Comparison of ENCODE assay signal across 9 mouse cellular contexts in the genomic region with DNA sequence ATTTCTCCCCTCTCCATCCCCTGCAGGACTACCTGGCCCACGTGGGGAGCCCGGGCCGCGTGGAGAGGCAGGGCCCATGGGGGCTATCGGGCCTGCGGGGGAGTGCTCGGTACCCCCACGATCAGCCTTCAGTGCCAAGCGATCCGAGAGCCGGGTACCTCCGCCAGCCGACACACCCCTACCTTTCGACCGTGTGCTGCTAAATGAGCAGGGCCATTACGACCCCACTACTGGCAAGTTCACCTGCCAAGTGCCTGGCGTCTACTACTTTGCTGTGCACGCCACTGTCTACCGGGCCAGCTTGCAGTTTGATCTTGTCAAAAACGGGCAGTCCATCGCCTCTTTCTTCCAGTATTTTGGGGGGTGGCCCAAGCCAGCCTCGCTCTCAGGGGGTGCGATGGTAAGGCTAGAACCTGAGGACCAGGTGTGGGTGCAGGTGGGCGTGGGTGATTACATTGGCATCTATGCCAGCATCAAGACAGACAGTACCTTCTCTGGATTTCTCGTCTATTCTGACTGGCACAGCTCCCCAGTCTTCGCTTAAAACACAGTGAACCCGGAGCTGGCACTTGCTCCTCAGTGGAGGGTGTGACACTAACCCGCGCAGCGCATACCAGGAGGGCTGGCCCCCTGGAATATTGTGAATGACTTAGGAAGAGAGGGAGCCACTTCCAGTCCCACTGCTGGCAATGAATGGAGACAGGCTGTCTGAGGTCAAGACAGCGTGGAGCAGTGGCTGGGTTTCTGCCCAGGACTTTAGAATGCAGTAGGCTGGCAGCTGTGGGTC. TPM values are rescaled to one million over a fixed set of nuclear protein-coding genes. Genes with fewer than 3 reads are reported as not detected.
DNase-seq lines count a peak whose midpoint lies in the region; ATAC-seq and TF ChIP-seq lines count a peak whose summit lies in the region.
"Had no signal": no experiment of that assay in that cellular context is flagged by ENCODE, and none has a peak within 500 bp of the region (broad histone marks: within the 10 kb centered on the region; RNA-seq: fewer than 3 reads in every experiment).

No protein-coding gene starts in this region.

- no peak for DNase-seq in heart, adult 18-20 months
- DNase-seq in ES-E14 (ENCODE audit: low read depth, low spot score) (no peak), MN1 (ENCODE audit: low spot score) (no peak)
- DNase-seq in adrenal gland, postnatal 10 days: no peak
- no peak for DNase-seq in cerebellum, postnatal 36 days

- no peak for ATAC-seq in heart, embryonic 15.5 days (replicated peaks; ENCODE audit: insufficient number of reproducible peaks, insufficient read depth, low FRiP score, low read depth)
- ATAC-seq in forebrain, embryonic 15.5 days (replicated peaks): no peak
- ATAC-seq in limb, embryonic 15.5 days (ENCODE audit: insufficient number of reproducible peaks, low FRiP score, low TSS enrichment, low read depth): no peak

- in situ Hi-C loops in ES-E14 (cut with MboI; ENCODE audit: low sequenced_read_pairs in 2 of 2, unreplicated experiment in 2 of 2): no loop called here

- 79% methylated on average over 31 of the region's 31 CpGs for WGBS in heart, embryonic 15.5 days
- WGBS in forebrain, embryonic 15.5 days: 76% methylated on average over 31 of the region's 31 CpGs
- 68% methylated on average over 31 of the region's 31 CpGs for WGBS in limb, embryonic 15.5 days

- 0 out of 2 replicates have a peak overlapping the region, but pooled peaks have one; percentile 32 for H3K9ac ChIP-seq in heart, embryonic 15.5 days
- peak overlapping the region; percentile 68; the same call in 1 of the 2 replicates for H3K9ac ChIP-seq in ES-E14 (ENCODE audit: insufficient read depth, low read depth, low read length, poor library complexity, severe bottlenecking)
- peak overlapping the region; percentile 33; the same call in 1 of the 2 replicates for H3K9ac ChIP-seq in forebrain, embryonic 15.5 days (replicated peaks)
- peak overlapping the region; percentile 23; the same call in 1 of the 2 replicates for H3K9ac ChIP-seq in limb, embryonic 15.5 days

- peak overlapping the region; percentile 73; the same call in 1 of the 2 replicates for H3K27ac ChIP-seq in heart, embryonic 15.5 days
- H3K27ac ChIP-seq in ES-E14 (ENCODE audit: insufficient read depth, low read depth, low read length, poor library complexity, severe bottlenecking): no peak overlapping the region
- H3K27ac ChIP-seq in forebrain, embryonic 15.5 days (replicated peaks): 0 out of 2 replicates have a peak overlapping the region, but pooled peaks have one; percentile 51
- peak overlapping the region; percentile 88 for H3K27ac ChIP-seq in limb, embryonic 15.5 days

- peak overlapping the region; percentile 57; the same call in 1 of the 2 replicates for H3K4me2 ChIP-seq in heart, embryonic 15.5 days
- H3K4me2 ChIP-seq in forebrain, embryonic 15.5 days (replicated peaks): peak overlapping the region; percentile 28; the same call in 1 of the 2 replicates
- peak overlapping the region; percentile 36 for H3K4me2 ChIP-seq in limb, embryonic 15.5 days

- no peaks in the 10 kb centered on the region for H3K36me3 ChIP-seq in heart, embryonic 15.5 days
- H3K36me3 ChIP-seq in ES-E14 (ENCODE audit: control insufficient read depth, insufficient read depth, low read length, poor library complexity, severe bottlenecking): peaks cover 17% of the 10 kb centered on the region; the same call in 1 of the 2 replicates
- no peaks in the 10 kb centered on the region for H3K36me3 ChIP-seq in forebrain, embryonic 15.5 days
- H3K36me3 ChIP-seq in limb, embryonic 15.5 days: peaks cover 26% of the 10 kb centered on the region; the same call in 1 of the 2 replicates

- H3K9me3 ChIP-seq in heart, embryonic 15.5 days (replicated peaks): no peaks in the 10 kb centered on the region
- no peaks in the 10 kb centered on the region for H3K9me3 ChIP-seq in ES-E14 (ENCODE audit: control insufficient read depth, insufficient read depth, low read depth, low read length)
- no peaks in the 10 kb centered on the region for H3K9me3 ChIP-seq in forebrain, embryonic 15.5 days
- H3K9me3 ChIP-seq in limb, embryonic 15.5 days: no peaks in the 10 kb centered on the region

- no peak overlapping the region; the same call in 1 of the 2 replicates for H3K4me3 ChIP-seq in heart, embryonic 15.5 days
- peak overlapping the region; percentile 5 to 66; a peak in 3 of 4 replicates for H3K4me3 ChIP-seq in ES-E14 (ENCODE audit: insufficient read depth in 1 of 2, low read depth in 1 of 2, low read length in 2 of 2, poor library complexity in 1 of 2, severe bottlenecking in 1 of 2)
- no peak overlapping the region for H3K4me3 ChIP-seq in forebrain, embryonic 15.5 days
- peak overlapping the region; percentile 22; the same call in 1 of the 2 replicates for H3K4me3 ChIP-seq in limb, embryonic 15.5 days

- no peaks in the 10 kb centered on the region for H3K27me3 ChIP-seq in heart, embryonic 15.5 days
- H3K27me3 ChIP-seq in forebrain, embryonic 15.5 days: no peaks in the 10 kb centered on the region
- H3K27me3 ChIP-seq in limb, embryonic 15.5 days: no peaks in the 10 kb centered on the region

- peaks cover 51% of the 10 kb centered on the region for H3K4me1 ChIP-seq in heart, embryonic 15.5 days (replicated peaks)
- H3K4me1 ChIP-seq in ES-E14 (ENCODE audit: control insufficient read depth in 2 of 2, insufficient read depth in 2 of 2, low read length in 2 of 2, poor library complexity in 1 of 2): peaks cover 0 to 19% of the 10 kb centered on the region in 2 experiments; a peak in 2 of 4 replicates
- peaks cover 57% of the 10 kb centered on the region for H3K4me1 ChIP-seq in forebrain, embryonic 15.5 days
- H3K4me1 ChIP-seq in limb, embryonic 15.5 days: peaks cover 57% of the 10 kb centered on the region

TF ChIP-seq in ES-E14, 5 proteins besides CTCF, POLR2A, EP300 and RAD21:
- TF ChIP-seq ZNF384 (IDR thresholded peaks at IDR 0.05; ENCODE audit: low read depth, low read length) (no peak), ZC3H11A (IDR thresholded peaks at IDR 0.05; ENCODE audit: borderline replicate concordance, low read depth, low read length) (no peak), HCFC1 (IDR thresholded peaks at IDR 0.05; ENCODE audit: borderline replicate concordance, insufficient read depth, low read length) (no peak), CHD2 (IDR thresholded peaks at IDR 0.05; ENCODE audit: low read depth, low read length) (no peak), MAFK (IDR thresholded peaks at IDR 0.05; ENCODE audit: insufficient read depth, low read depth, low read length) (no peak)

RNA-seq across cellular contexts. Expression of gene C1qtnf5, which starts 1.4 kb away (rescaled TPM):
- 3.8 TPM in 2 replicates for polyA plus RNA-seq in heart, embryonic 15.5 days (2015; fragmentation: Nextera tagmentation; extraction: Ambion mirVana)
- total RNA-seq in heart, adult 18-20 months (2021): 1 to 10 TPM; 5.6 to 5.9 TPM
- 0.79 and 1.6 TPM in 2 replicates for total RNA-seq in ES-E14 (2012; rRNA removed)
- polyA plus RNA-seq in forebrain, embryonic 15.5 days (2015; fragmentation: Nextera tagmentation; extraction: Ambion mirVana): 2.2 and 3.6 TPM in 2 replicates
- polyA plus RNA-seq in limb, embryonic 15.5 days (2015; fragmentation: Nextera tagmentation; extraction: Ambion mirVana): 8.5 and 9.4 TPM in 2 replicates
- 10 to 100 TPM; 16.7 to 21.9 TPM for total RNA-seq in adrenal gland, postnatal 10 days (2021)

RNA-seq across cellular contexts. Expression of gene Gm49380, which starts 4.8 kb away (rescaled TPM):
- 0.05 and 0.13 TPM in 2 replicates for polyA plus RNA-seq in heart, embryonic 15.5 days (2015; fragmentation: Nextera tagmentation; extraction: Ambion mirVana)
- under 1 TPM in 1 of 2 experiments, not detected in 1; 0.37 TPM for total RNA-seq in heart, adult 18-20 months (2021)
- total RNA-seq in ES-E14 (2012; rRNA removed): 0.18 and 0.26 TPM in 2 replicates
- 0.17 and 0.18 TPM in 2 replicates for polyA plus RNA-seq in forebrain, embryonic 15.5 days (2015; fragmentation: Nextera tagmentation; extraction: Ambion mirVana)
- polyA plus RNA-seq in limb, embryonic 15.5 days (2015; fragmentation: Nextera tagmentation; extraction: Ambion mirVana): 0.27 and 0.28 TPM in 2 replicates
- under 1 TPM in 1 of 2 experiments, not detected in 1; 0.51 TPM for total RNA-seq in adrenal gland, postnatal 10 days (2021)
- total RNA-seq: MEL had no signal

RNA-seq across cellular contexts. Expression of gene Rnf26, which starts 4.9 kb away (rescaled TPM):
- polyA plus RNA-seq in heart, embryonic 15.5 days (2015; fragmentation: Nextera tagmentation; extraction: Ambion mirVana): 28.7 and 39.9 TPM in 2 replicates
- total RNA-seq in heart, adult 18-20 months (2021): 1 to 10 TPM; 5.9 to 6.0 TPM
- total RNA-seq in ES-E14 (2012; rRNA removed): 19.9 and 23.1 TPM in 2 replicates
- 39.9 and 40.1 TPM in 2 replicates for polyA plus RNA-seq in forebrain, embryonic 15.5 days (2015; fragmentation: Nextera tagmentation; extraction: Ambion mirVana)
- 61.9 and 70.5 TPM in 2 replicates for polyA plus RNA-seq in limb, embryonic 15.5 days (2015; fragmentation: Nextera tagmentation; extraction: Ambion mirVana)
- 10 to 100 TPM; 29.3 to 35.5 TPM for total RNA-seq in adrenal gland, postnatal 10 days (2021)

RNA-seq across cellular contexts. Expression of gene Mfrp, which starts 6.9 kb away (rescaled TPM):
- not detected in 2 replicates for polyA plus RNA-seq in heart, embryonic 15.5 days (2015; fragmentation: Nextera tagmentation; extraction: Ambion mirVana)
- not detected for total RNA-seq in heart, adult 18-20 months (2021)
- 0.09 and 0.11 TPM in 2 replicates for total RNA-seq in ES-E14 (2012; rRNA removed)
- 0.18 and 0.23 TPM in 2 replicates for polyA plus RNA-seq in forebrain, embryonic 15.5 days (2015; fragmentation: Nextera tagmentation; extraction: Ambion mirVana)
- polyA plus RNA-seq in limb, embryonic 15.5 days (2015; fragmentation: Nextera tagmentation; extraction: Ambion mirVana): 0.10 and 0.20 TPM in 2 replicates
- total RNA-seq in adrenal gland, postnatal 10 days (2021): under 1 TPM in 1 of 2 experiments, not detected in 1; 0.30 TPM
- total RNA-seq: MEL had no signal

RNA-seq across cellular contexts. Expression of gene Mcam, which starts 25.8 kb away (rescaled TPM):
- polyA plus RNA-seq in heart, embryonic 15.5 days (2015; fragmentation: Nextera tagmentation; extraction: Ambion mirVana): 93.4 and 102 TPM in 2 replicates
- 10 to 100 TPM; 31.0 to 38.6 TPM for total RNA-seq in heart, adult 18-20 months (2021)
- total RNA-seq in ES-E14 (2012; rRNA removed): 53.1 and 108 TPM in 2 replicates
- 11.3 and 13.1 TPM in 2 replicates for polyA plus RNA-seq in forebrain, embryonic 15.5 days (2015; fragmentation: Nextera tagmentation; extraction: Ambion mirVana)
- polyA plus RNA-seq in limb, embryonic 15.5 days (2015; fragmentation: Nextera tagmentation; extraction: Ambion mirVana): 41.5 and 47.3 TPM in 2 replicates
- 100 to 1,000 TPM in 1 of 2 experiments, 10 to 100 TPM in 1; 85.0 to 114 TPM for total RNA-seq in adrenal gland, postnatal 10 days (2021)

Comparison
In these comparisons a context has a peak if more than half of its experiments do, and no peak if none do; other contexts are left out.
1. H3K4me3 ChIP-seq: peak in ES-E14 (2 of 2) and limb, embryonic 15.5 days (single experiment); none in heart, embryonic 15.5 days (single experiment) and forebrain, embryonic 15.5 days (single experiment).
2. Peak in every context shown above with its lines, with median percentiles within 50 percentile points of each other: H3K4me2 ChIP-seq and H3K9ac ChIP-seq.